Comparison of ENCODE assay signal across 16 mouse cellular contexts in genomic region chr3:96321891-96322290, GRCm38 (mm10). TPM values are rescaled to one million over a fixed set of nuclear protein-coding genes. Genes with fewer than 3 reads are reported as not detected.
DNase-seq lines count a peak whose midpoint lies in the region; ATAC-seq lines count a peak whose summit lies in the region.
"Had no signal": no experiment of that assay in that cellular context is flagged by ENCODE, and none has a peak within 500 bp of the region (broad histone marks: within the 10 kb centered on the region; RNA-seq: fewer than 3 reads in every experiment).

No protein-coding gene starts in this region.

- no peak overlapping the region for H3K9ac ChIP-seq in hindbrain, embryonic 13.5 days
- no peak overlapping the region for H3K9ac ChIP-seq in liver, embryonic 11.5 days (ENCODE audit: low read depth, low read length)
- H3K9ac ChIP-seq in hindbrain, embryonic 11.5 days (ENCODE audit: low read depth, low read length), result no peak overlapping the region
- H3K9ac ChIP-seq: embryonic facial prominence, embryonic 12.5 days; forebrain, embryonic 13.5 days; midbrain, embryonic 15.5 days; stomach, embryonic 15.5 days had no signal

- H3K27ac ChIP-seq in hindbrain, embryonic 10.5 days, result no peak overlapping the region
- no peak overlapping the region for H3K27ac ChIP-seq in hindbrain, embryonic 13.5 days
- no peak overlapping the region for H3K27ac ChIP-seq in liver, embryonic 11.5 days (ENCODE audit: low read depth, low read length)
- no peak overlapping the region for H3K27ac ChIP-seq in hindbrain, embryonic 11.5 days (ENCODE audit: low read depth, low read length)
- H3K27ac ChIP-seq: embryonic facial prominence, embryonic 12.5 days; forebrain, embryonic 13.5 days; midbrain, embryonic 15.5 days; stomach, embryonic 15.5 days had no signal

- DNase-seq in adrenal gland, adult 2 months, result peak; percentile 28
- DNase-seq in adrenal gland, adult 8-10 months, result no peak
- no peak for DNase-seq in hindbrain, embryonic 10.5 days (ENCODE audit: low spot score)
- DNase-seq in ZHBTc4 (ENCODE audit: low read depth, low spot score), result peak; percentile 63
- peak; percentile 56 for DNase-seq in liver, embryonic 11.5 days (ENCODE audit: low spot score)
- DNase-seq in hindbrain, embryonic 11.5 days (ENCODE audit: low spot score), result no peak
- DNase-seq in cerebellum, adult 9-10 months, result no peak
- DNase-seq: cerebellum, adult 2 months; kidney, adult 9 months; thymus, postnatal 25 days had no signal

- H3K9me3 ChIP-seq in hindbrain, embryonic 10.5 days, result no peaks in the 10 kb centered on the region
- no peaks in the 10 kb centered on the region for H3K9me3 ChIP-seq in hindbrain, embryonic 13.5 days
- H3K9me3 ChIP-seq in liver, embryonic 11.5 days (ENCODE audit: control insufficient read depth, low read length), result no peaks in the 10 kb centered on the region
- H3K9me3 ChIP-seq in hindbrain, embryonic 11.5 days (ENCODE audit: control insufficient read depth, low read length), result no peaks in the 10 kb centered on the region
- H3K9me3 ChIP-seq: embryonic facial prominence, embryonic 12.5 days; forebrain, embryonic 13.5 days; midbrain, embryonic 15.5 days; stomach, embryonic 15.5 days had no signal

- H3K4me2 ChIP-seq in hindbrain, embryonic 13.5 days, result no peak overlapping the region
- peak overlapping the region; percentile 64 for H3K4me2 ChIP-seq in liver, embryonic 11.5 days
- no peak overlapping the region for H3K4me2 ChIP-seq in hindbrain, embryonic 11.5 days (replicated peaks; ENCODE audit: low read depth, low read length)
- H3K4me2 ChIP-seq: embryonic facial prominence, embryonic 12.5 days; forebrain, embryonic 13.5 days; midbrain, embryonic 15.5 days; stomach, embryonic 15.5 days had no signal

- peaks cover 28% of the 10 kb centered on the region for H3K27me3 ChIP-seq in hindbrain, embryonic 10.5 days (ENCODE audit: insufficient read depth, poor library complexity, severe bottlenecking)
- H3K27me3 ChIP-seq in hindbrain, embryonic 13.5 days, result peaks cover 53% of the 10 kb centered on the region
- peaks cover 6% of the 10 kb centered on the region; the same call in 1 of the 2 replicates for H3K27me3 ChIP-seq in liver, embryonic 11.5 days (replicated peaks; ENCODE audit: control insufficient read depth, insufficient read depth, low read length)
- H3K27me3 ChIP-seq in hindbrain, embryonic 11.5 days (ENCODE audit: control insufficient read depth, insufficient read depth, low read length), result peaks cover 18% of the 10 kb centered on the region

- H3K36me3 ChIP-seq in hindbrain, embryonic 10.5 days, result no peaks in the 10 kb centered on the region
- no peaks in the 10 kb centered on the region for H3K36me3 ChIP-seq in hindbrain, embryonic 13.5 days
- H3K36me3 ChIP-seq in liver, embryonic 11.5 days (ENCODE audit: control insufficient read depth, insufficient read depth, low read length), result no peaks in the 10 kb centered on the region
- no peaks in the 10 kb centered on the region for H3K36me3 ChIP-seq in hindbrain, embryonic 11.5 days (ENCODE audit: control insufficient read depth, insufficient read depth, low read length)
- H3K36me3 ChIP-seq: embryonic facial prominence, embryonic 12.5 days; midbrain, embryonic 15.5 days; stomach, embryonic 15.5 days had no signal

- ATAC-seq in hindbrain, embryonic 13.5 days (ENCODE audit: low FRiP score), result no peak
- no peak for ATAC-seq in liver, embryonic 11.5 days (replicated peaks; ENCODE audit: low FRiP score)
- no peak for ATAC-seq in hindbrain, embryonic 11.5 days (ENCODE audit: low FRiP score)
- ATAC-seq: forebrain, embryonic 13.5 days; midbrain, embryonic 15.5 days had no signal

- WGBS in hindbrain, embryonic 10.5 days, result 17% methylated on average over 15 of the region's 15 CpGs
- WGBS in hindbrain, embryonic 13.5 days, result 11% methylated on average over 15 of the region's 15 CpGs
- 10% methylated on average over 15 of the region's 15 CpGs for WGBS in liver, embryonic 11.5 days
- 15% methylated on average over 15 of the region's 15 CpGs for WGBS in hindbrain, embryonic 11.5 days

- 0 out of 2 replicates have a peak overlapping the region, but pooled peaks have one; percentile 9 for H3K4me3 ChIP-seq in hindbrain, embryonic 10.5 days
- no peak overlapping the region for H3K4me3 ChIP-seq in hindbrain, embryonic 13.5 days
- H3K4me3 ChIP-seq in liver, embryonic 11.5 days (ENCODE audit: low read depth, low read length), result peak overlapping the region; percentile 30
- no peak overlapping the region for H3K4me3 ChIP-seq in hindbrain, embryonic 11.5 days (ENCODE audit: low read depth, low read length)
- H3K4me3 ChIP-seq: embryonic facial prominence, embryonic 12.5 days; forebrain, embryonic 13.5 days; midbrain, embryonic 15.5 days; stomach, embryonic 15.5 days had no signal

- H3K4me1 ChIP-seq in hindbrain, embryonic 10.5 days (replicated peaks), result no peaks in the 10 kb centered on the region
- H3K4me1 ChIP-seq in hindbrain, embryonic 13.5 days (replicated peaks), result no peaks in the 10 kb centered on the region
- no peaks in the 10 kb centered on the region; the same call in 1 of the 2 replicates for H3K4me1 ChIP-seq in liver, embryonic 11.5 days (replicated peaks; ENCODE audit: control insufficient read depth, insufficient read depth, low read length)
- H3K4me1 ChIP-seq in hindbrain, embryonic 11.5 days (replicated peaks; ENCODE audit: control insufficient read depth, insufficient read depth, low read length), result no peaks in the 10 kb centered on the region
- H3K4me1 ChIP-seq: embryonic facial prominence, embryonic 12.5 days; forebrain, embryonic 13.5 days; midbrain, embryonic 15.5 days; stomach, embryonic 15.5 days had no signal

RNA-seq across cellular contexts. Expression of gene Fcgr1, which starts 28.1 kb away (rescaled TPM):
- 1 to 10 TPM; 1.9 to 2.1 TPM for total RNA-seq in adrenal gland, adult 2 months (2021)
- polyA plus RNA-seq in adrenal gland, adult 2 months (2012; rRNA removed), result 2.2 and 2.3 TPM in 2 replicates
- 1 to 10 TPM; 2.2 to 4.3 (median 3.3) TPM for total RNA-seq in adrenal gland, adult 8-10 months (2022)
- polyA plus RNA-seq in hindbrain, embryonic 10.5 days (2016; fragmentation: Nextera tagmentation; extraction: Ambion mirVana), result 1.7 and 1.9 TPM in 2 replicates
- polyA plus RNA-seq in hindbrain, embryonic 13.5 days (2015; fragmentation: Nextera tagmentation; extraction: Ambion mirVana), result 1.5 and 1.7 TPM in 2 replicates
- polyA plus RNA-seq in liver, embryonic 11.5 days (2014; fragmentation: Nextera tagmentation; extraction: Ambion mirVana), result 4.1 TPM in 2 replicates
- polyA plus RNA-seq in hindbrain, embryonic 11.5 days (2014; fragmentation: Nextera tagmentation; extraction: Ambion mirVana), result 1.3 and 1.9 TPM in 2 replicates

RNA-seq across cellular contexts. Expression of gene Hist2h2bb, which starts 52.3 kb away (rescaled TPM):
- 10 to 100 TPM; 61.7 to 85.5 TPM for total RNA-seq in adrenal gland, adult 2 months (2021)
- polyA plus RNA-seq in adrenal gland, adult 2 months (2012; rRNA removed), result 0.93 TPM in 1 of 2 replicates, not detected in the other
- total RNA-seq in adrenal gland, adult 8-10 months (2022), result 100 to 1,000 TPM in 1 of 4 experiments, 10 to 100 TPM in 3; 70.8 to 139 (median 88.2) TPM
- 9.4 and 9.7 TPM in 2 replicates for polyA plus RNA-seq in hindbrain, embryonic 10.5 days (2016; fragmentation: Nextera tagmentation; extraction: Ambion mirVana)
- 2.7 and 3.4 TPM in 2 replicates for polyA plus RNA-seq in hindbrain, embryonic 13.5 days (2015; fragmentation: Nextera tagmentation; extraction: Ambion mirVana)
- polyA plus RNA-seq in liver, embryonic 11.5 days (2014; fragmentation: Nextera tagmentation; extraction: Ambion mirVana), result 15.1 and 18.9 TPM in 2 replicates
- polyA plus RNA-seq in hindbrain, embryonic 11.5 days (2014; fragmentation: Nextera tagmentation; extraction: Ambion mirVana), result 15.2 and 16.9 TPM in 2 replicates
- polyA plus RNA-seq: liver, adult 2 months had no signal

RNA-seq across cellular contexts. Expression of gene Hist2h3b, which starts 53.4 kb away (rescaled TPM):
- total RNA-seq in adrenal gland, adult 2 months (2021), result 10 to 100 TPM; 50.8 to 65.4 TPM
- polyA plus RNA-seq in adrenal gland, adult 2 months (2012; rRNA removed), result 30.9 and 38.0 TPM in 2 replicates
- total RNA-seq in adrenal gland, adult 8-10 months (2022), result 100 to 1,000 TPM in 1 of 4 experiments, 10 to 100 TPM in 3; 50.3 to 108 (median 73.7) TPM
- 49.7 and 51.9 TPM in 2 replicates for polyA plus RNA-seq in hindbrain, embryonic 10.5 days (2016; fragmentation: Nextera tagmentation; extraction: Ambion mirVana)
- 19.6 and 22.4 TPM in 2 replicates for polyA plus RNA-seq in hindbrain, embryonic 13.5 days (2015; fragmentation: Nextera tagmentation; extraction: Ambion mirVana)
- polyA plus RNA-seq in liver, embryonic 11.5 days (2014; fragmentation: Nextera tagmentation; extraction: Ambion mirVana), result 45.6 and 60.2 TPM in 2 replicates
- 61.9 and 71.6 TPM in 2 replicates for polyA plus RNA-seq in hindbrain, embryonic 11.5 days (2014; fragmentation: Nextera tagmentation; extraction: Ambion mirVana)

RNA-seq across cellular contexts. Expression of gene Hist2h4, which starts 58.8 kb away (rescaled TPM):
- total RNA-seq in adrenal gland, adult 2 months (2021), result 10 to 100 TPM; 15.2 to 26.7 TPM
- 2.7 and 2.8 TPM in 2 replicates for polyA plus RNA-seq in adrenal gland, adult 2 months (2012; rRNA removed)
- total RNA-seq in adrenal gland, adult 8-10 months (2022), result 10 to 100 TPM; 27.4 to 37.9 (median 32.5) TPM
- polyA plus RNA-seq in hindbrain, embryonic 10.5 days (2016; fragmentation: Nextera tagmentation; extraction: Ambion mirVana), result 6.8 and 13.6 TPM in 2 replicates
- polyA plus RNA-seq in hindbrain, embryonic 13.5 days (2015; fragmentation: Nextera tagmentation; extraction: Ambion mirVana), result 5.2 and 6.1 TPM in 2 replicates
- 3.5 and 5.0 TPM in 2 replicates for polyA plus RNA-seq in liver, embryonic 11.5 days (2014; fragmentation: Nextera tagmentation; extraction: Ambion mirVana)
- 4.2 and 5.8 TPM in 2 replicates for polyA plus RNA-seq in hindbrain, embryonic 11.5 days (2014; fragmentation: Nextera tagmentation; extraction: Ambion mirVana)

Comparison
In these comparisons a context has a peak if more than half of its experiments do, and no peak if none do; other contexts are left out.
1. DNase-seq: peak in adrenal gland, adult 2 months (single experiment), ZHBTc4 (single experiment) and liver, embryonic 11.5 days (single experiment); none in adrenal gland, adult 8-10 months (single experiment), hindbrain, embryonic 10.5 days (single experiment), hindbrain, embryonic 11.5 days (single experiment) and cerebellum, adult 9-10 months (single experiment).
2. H3K4me3 ChIP-seq: peak in hindbrain, embryonic 10.5 days (single experiment) and liver, embryonic 11.5 days (single experiment); none in hindbrain, embryonic 13.5 days (single experiment) and hindbrain, embryonic 11.5 days (single experiment).